Mouse (Mus musculus): ENCODE measurements around the gene Rassf7.

GRCm38 (mm10) chr7:141167901-141168517 lies 47.7 kb upstream of the Rassf7 start:
- TF ChIP-seq POLR2A (IDR thresholded peaks at IDR 0.05; ENCODE audit: insufficient read depth, low read depth, low read length) (no peak; the same call in none of the 2 replicates), CTCF (IDR thresholded peaks at IDR 0.05) (no peak)

All from heart, adult 2 months (tissue).